Mouse (Mus musculus): ENCODE measurements around the gene Gfer. TPM values are rescaled to one million over a fixed set of nuclear protein-coding genes. Genes with fewer than 3 reads are reported as not detected.
"Not testable (repeated sequence)": the region's sequence is repeated elsewhere in the genome, so short reads cannot be mapped to it uniquely, and the experiment has no call there.

Gene Gfer
- total RNA-seq, 2 experiments from 2014 or later = 22.4 to 37.2 TPM

- ATAC-seq (replicated peaks; ENCODE audit: poor library complexity) = no peak
These were observed 6.5 kb downstream of the Gfer start, which contains the start of gene Syngr3 for GRCm38 (mm10) chr17:24689251-24690081. Gene Syngr3 (minus strand): TSS chr17:24689955.

GRCm38 (mm10) chr17:24687599-24687998 lies 8.4 kb downstream of the Gfer start:
- ATAC-seq (replicated peaks; ENCODE audit: poor library complexity) = no peak

DNA sequence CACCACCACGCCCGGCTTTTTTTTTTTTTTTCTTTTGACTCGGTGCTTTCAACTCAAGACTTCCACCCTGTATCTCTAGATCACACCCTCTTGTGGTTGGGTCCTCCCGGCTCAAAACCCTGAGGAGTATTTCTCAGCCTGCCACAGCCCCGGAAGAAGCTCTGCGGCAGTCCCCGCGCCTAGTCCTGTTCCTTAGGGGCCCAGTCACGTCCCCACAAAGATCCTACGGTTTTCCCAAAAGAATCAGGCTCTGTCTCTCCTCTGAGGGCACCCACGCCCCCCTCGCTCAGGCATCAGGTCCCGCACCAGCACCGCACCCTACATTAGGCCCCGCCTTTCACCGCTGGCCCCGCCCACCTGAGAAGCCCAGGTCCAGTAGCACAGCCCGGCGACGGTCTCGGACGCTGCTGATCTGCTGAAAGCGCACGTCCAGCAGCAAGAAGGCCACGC lies 8.8 kb downstream of the Gfer start:
- ATAC-seq (replicated peaks; ENCODE audit: poor library complexity) = peak; percentile 78

- ATAC-seq (replicated peaks; ENCODE audit: poor library complexity) = peak; percentile 60
These were observed 9.4 kb downstream of the Gfer start for GRCm38 (mm10) chr17:24686514-24686913.

GRCm38 (mm10) chr17:24677500-24678080 lies 18.4 kb downstream of the Gfer start:
- no peak for ATAC-seq (replicated peaks; ENCODE audit: poor library complexity)

DNA sequence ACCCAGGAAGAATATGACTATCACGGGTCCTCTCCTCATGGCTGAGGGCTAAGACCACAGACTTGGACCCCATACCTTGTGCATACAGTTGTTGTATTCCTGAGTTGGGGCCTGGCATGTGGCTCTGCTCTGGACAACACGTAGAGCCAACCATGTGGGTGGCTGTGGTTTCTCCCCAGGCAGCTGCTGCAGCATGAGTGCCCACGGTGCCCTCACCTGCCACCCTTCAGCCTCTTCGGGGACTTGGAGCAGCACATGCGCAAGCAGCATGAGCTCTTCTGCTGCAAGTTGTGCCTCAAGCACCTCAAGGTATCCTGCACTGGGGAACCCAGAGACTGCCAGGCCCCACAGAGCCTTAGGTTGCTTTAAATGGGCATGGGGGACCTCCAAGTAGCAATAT lies 19.1 kb downstream of the Gfer start:
- ATAC-seq (replicated peaks; ENCODE audit: poor library complexity) = no peak

DNA sequence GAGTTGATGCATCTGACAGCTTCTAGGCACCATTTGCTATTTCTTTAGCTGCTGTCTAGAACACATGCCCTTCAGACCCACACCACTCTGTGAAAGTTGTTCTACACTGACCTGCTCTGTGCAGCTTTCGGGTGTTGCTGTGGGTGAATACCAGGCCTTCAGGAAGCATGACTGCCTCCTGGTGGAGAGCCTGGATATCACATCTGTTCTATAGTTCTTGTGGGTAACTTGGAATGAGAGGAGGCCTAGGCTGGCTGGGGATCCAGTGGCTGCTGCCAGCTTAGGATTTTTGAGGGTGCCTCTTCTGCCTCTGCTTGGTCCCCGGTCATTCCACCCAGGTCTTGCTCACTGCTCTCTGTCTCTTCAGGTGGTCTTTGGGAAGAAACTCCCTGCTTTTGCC lies 19.8 kb downstream of the Gfer start:
- peak; percentile 86 for ATAC-seq (replicated peaks; ENCODE audit: poor library complexity)

- ATAC-seq (replicated peaks; ENCODE audit: poor library complexity) = no peak
These were observed 21.7 kb downstream of the Gfer start for GRCm38 (mm10) chr17:24674277-24674676.

DNA sequence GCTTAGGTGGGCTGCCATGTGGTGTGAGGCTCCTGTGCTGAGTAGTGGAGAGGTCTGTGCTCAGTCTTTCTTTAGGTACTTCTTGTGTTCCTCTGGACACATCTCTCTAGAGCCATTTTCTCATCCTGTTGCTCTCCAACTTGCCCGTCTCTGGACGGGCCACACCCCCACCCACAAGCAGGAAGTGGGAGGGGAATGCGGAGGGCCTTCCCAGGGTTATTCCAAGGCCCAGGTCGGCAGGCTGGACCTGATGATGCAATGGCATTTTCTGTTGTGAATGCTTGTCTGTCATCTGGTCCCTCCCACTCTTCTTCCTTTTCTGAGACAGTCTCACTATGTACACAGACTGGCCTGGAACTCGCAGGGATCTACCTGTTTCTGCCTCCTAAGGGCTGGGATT lies 23.8 kb downstream of the Gfer start:
- peak; percentile 7; the same call in 1 of the 2 replicates for ATAC-seq (replicated peaks; ENCODE audit: poor library complexity)

GRCm38 (mm10) chr17:24671346-24671745 lies 24.6 kb downstream of the Gfer start:
- ATAC-seq (replicated peaks; ENCODE audit: poor library complexity) = no peak

DNA sequence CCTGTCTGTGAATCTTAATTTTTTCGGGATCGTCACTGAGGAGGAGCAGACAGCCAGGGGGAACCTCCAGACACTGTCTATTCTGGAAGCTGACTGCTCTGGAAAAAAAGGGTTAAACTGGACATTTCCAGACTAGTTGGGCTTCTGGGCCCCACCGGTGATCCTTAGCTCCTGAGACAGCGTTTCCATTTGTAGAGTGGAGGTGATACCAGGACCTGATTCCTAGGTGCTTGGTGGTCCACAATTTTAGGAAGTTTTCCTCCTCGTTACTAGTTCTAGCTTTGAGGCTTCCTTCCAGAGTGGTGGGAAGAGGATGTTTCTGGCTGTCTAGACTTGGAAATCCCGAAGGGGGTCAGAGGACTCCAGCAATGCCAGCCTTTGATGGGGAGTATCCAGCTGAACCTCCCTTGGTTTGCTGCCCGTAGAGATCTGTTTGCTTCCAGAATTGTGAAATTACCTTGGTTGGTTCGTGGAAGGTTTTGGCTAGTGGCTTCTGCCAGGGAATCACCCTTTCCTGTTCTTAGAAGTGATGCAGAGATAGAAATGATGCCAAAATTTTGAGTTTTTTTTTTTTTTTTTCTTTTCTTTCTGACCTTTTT lies 25.6 kb downstream of the Gfer start:
- ATAC-seq (replicated peaks; ENCODE audit: poor library complexity) = no peak

- ATAC-seq (replicated peaks; ENCODE audit: poor library complexity) = peak; percentile 93
These were observed 26.3 kb downstream of the Gfer start, which contains the start of gene Zfp598 for GRCm38 (mm10) chr17:24669545-24670245. Gene Zfp598 (plus strand): TSS chr17:24669687.

GRCm38 (mm10) chr17:24669214-24669544 lies 26.8 kb downstream of the Gfer start:
- ATAC-seq (replicated peaks; ENCODE audit: poor library complexity) = not testable (repeated sequence)

- peak; percentile 72 for ATAC-seq (replicated peaks; ENCODE audit: poor library complexity)
These were observed 28.5 kb downstream of the Gfer start for GRCm38 (mm10) chr17:24667416-24667815.

- ATAC-seq (replicated peaks; ENCODE audit: poor library complexity) = not testable (repeated sequence)
These were observed 28.9 kb downstream of the Gfer start for GRCm38 (mm10) chr17:24667011-24667410.

DNA sequence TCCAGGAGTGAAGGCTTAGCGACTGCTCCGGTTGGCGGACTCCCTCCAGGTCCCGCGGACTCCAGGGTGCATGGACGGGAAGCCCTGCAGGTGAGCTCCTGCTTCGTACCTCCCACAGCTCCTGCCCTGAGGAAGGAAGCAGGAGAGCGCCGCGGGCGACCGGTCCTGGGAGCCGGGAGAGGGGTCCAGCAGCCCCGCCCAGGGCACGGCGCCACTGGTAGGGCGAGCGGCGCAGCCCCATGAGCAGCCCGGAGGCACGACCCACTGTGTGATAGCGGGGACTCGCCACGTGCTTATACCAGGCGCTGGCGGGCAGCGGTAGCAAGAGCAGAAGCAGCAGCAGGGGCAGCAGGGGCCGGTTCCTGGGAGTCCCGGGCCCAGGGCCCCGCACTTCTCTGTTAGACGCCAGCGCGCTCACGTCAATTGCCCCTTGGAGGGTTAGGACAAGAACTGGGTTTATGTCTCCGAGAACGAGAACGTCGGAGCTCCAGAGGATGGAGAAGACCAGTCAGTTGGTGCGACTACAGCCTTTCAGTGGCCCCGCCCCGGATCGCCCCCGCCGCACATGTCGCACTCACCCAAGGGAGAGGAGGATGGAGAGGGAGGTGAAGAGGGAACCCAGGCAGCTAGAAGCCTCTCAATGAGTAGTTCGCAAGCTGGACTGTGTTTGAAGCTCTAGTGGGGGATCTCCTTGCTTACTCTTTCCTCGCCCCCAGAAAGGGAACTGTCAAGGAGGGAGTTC lies 37.8 kb downstream of the Gfer start, which contains the start of gene Npw:
Npw (minus strand) TSS at position 441 of the 742 bp plus-strand sequence.
- ATAC-seq (replicated peaks; ENCODE audit: poor library complexity) = peak; percentile 78

GRCm38 (mm10) chr17:24654969-24655368 lies 41.0 kb downstream of the Gfer start:
- ATAC-seq (replicated peaks; ENCODE audit: poor library complexity) = no peak

DNA sequence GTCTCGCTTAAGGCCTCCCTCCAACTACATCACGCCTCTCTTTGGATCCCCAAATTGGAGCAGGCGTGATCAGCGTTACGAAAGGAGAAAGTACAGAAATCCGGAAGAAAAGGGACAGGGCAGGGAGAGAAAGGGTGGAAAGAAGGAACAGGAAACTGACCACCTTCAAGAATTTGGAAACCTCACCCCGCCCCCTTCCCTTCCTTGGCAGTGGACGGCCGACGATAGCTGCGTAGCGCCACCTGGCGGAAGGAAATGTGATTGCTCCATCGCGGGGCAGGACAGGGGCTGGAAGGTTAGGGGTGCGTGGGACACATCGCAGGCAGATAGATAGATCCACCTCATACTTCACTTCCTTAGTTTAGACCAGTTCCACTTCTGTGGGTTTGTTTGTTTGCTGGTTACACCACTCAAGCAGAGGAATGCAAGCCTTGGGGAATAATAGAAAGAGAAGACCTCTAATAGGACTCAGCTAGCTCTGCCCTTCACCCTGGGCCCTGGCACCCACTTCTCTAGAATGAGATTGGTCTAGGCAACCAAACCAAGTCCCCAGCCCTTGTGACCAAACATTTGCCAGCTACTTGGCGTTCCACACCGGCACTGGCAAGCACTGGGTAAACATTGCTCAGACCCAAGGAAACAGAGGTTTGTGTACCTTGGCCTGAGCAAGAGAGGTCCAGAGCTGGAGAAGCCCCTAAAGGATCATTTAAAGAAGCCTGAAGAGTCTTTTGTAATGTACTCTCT lies 41.8 kb downstream of the Gfer start:
- ATAC-seq (replicated peaks; ENCODE audit: poor library complexity) = peak; percentile 87

DNA sequence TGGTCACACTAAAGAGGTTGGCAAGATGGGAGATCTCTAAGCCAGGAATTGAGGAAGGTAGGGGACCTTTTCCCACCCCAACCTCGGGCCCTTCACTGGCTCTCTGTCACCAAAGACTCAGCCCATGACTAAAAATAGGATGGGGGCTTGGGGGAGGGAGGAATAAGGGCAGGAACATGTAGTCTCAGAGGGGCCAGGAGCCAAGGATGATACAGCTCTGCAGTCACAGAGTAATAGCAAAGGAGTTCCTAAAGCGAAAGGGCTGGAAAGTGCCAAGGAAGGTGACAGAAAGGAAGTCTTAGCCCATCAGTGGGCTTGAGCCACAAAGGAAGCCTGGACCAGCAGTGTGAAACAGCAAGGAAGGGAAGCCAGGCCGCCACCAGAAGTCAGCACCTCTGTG lies 44.1 kb downstream of the Gfer start:
- no peak for ATAC-seq (replicated peaks; ENCODE audit: poor library complexity)

DNA sequence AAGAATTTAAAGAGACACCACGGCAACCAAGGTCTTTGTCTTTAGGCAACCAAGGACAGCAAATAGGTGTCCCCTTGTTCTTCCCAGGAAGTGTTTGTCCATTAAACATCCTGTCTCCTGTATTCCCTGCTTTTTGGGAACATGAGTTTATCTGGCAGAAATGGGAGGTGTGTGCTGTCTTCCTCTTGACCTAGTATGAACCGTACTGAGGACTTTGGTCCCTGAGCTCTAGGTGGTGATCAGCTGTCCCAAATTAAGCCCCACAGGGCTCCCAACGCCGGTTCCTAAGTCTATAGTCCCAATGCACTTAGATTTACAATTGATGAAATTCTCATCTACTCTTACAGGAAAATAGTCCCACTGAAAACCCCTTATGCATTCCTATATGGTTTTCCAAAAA lies 45.2 kb downstream of the Gfer start:
- ATAC-seq (replicated peaks; ENCODE audit: poor library complexity) = no peak

Data from megakaryocyte progenitor cell, adult 5-6 weeks (primary cell).